Mouse (Mus musculus) CH12.LX (cell line): Measurements from ENCODE around the gene Nupr1.

Experiments
- BHLHE40 ChIP-seq: IDR thresholded peaks from 2 replicates; pipeline ENCODE4 v1.6.1; 2011; ENCODE audit warnings: mild to moderate bottlenecking, low read depth, low read length, improper control_type of control experiment
- ELF1 ChIP-seq: IDR thresholded peaks from 2 replicates; pipeline ENCODE4 v1.6.1; 2014; ENCODE audit warnings: low read depth, mild to moderate bottlenecking, inconsistent platforms, low read length, improper control_type of control experiment
- NRF1 ChIP-seq: IDR thresholded peaks from 2 replicates; pipeline ENCODE4 v1.6.1; 2014; ENCODE audit warnings: low read depth, mild to moderate bottlenecking, inconsistent platforms, low read length, improper control_type of control experiment, moderate library complexity
- POLR2A ChIP-seq: IDR thresholded peaks from 2 replicates; pipeline ENCODE4 v1.6.1; 2011; ENCODE audit warnings: low read depth, mild to moderate bottlenecking, improper control_type of control experiment, low read length

GRCm38 (mm10) chr7:126583761-126584160 is 46.9 kb downstream of the Nupr1 start:
- TF ChIP-seq BHLHE40 (no peak), POLR2A (no peak), ELF1 (no peak), NRF1 (no peak)
